Mouse (Mus musculus): ENCODE results near the gene Polr2f. TPM values are rescaled to one million over a fixed set of nuclear protein-coding genes. Genes with fewer than 3 reads are reported as not detected.
A peak's percentile ranks its signal among the peaks of the same experiment; 100 is the strongest.

Gene Polr2f
- polyA plus RNA-seq, 1 experiment from 2014 or later: 336 TPM

- Histone ChIP-seq H3K4me1 (replicated peaks; ENCODE audit: control insufficient read depth, insufficient read depth, low read length) (no peaks in the 10 kb centered on the region), H3K27me3 (ENCODE audit: control insufficient read depth, insufficient read depth, low read length) (no peaks in the 10 kb centered on the region), H3K4me2 (replicated peaks; ENCODE audit: low read depth, low read length) (no peak overlapping the region), H3K9ac (ENCODE audit: low read depth, low read length) (no peak overlapping the region), H3K9me3 (ENCODE audit: control insufficient read depth, low read length) (no peaks in the 10 kb centered on the region), H3K27ac (ENCODE audit: low read depth, low read length) (no peak overlapping the region), H3K36me3 (ENCODE audit: control insufficient read depth, insufficient read depth, low read length) (peaks cover 4% of the 10 kb centered on the region; the same call in 1 of the 2 replicates), H3K4me3 (ENCODE audit: low read depth, low read length) (no peak overlapping the region)
- ATAC-seq (ENCODE audit: low FRiP score) (no peak), DNase-seq (ENCODE audit: low spot score) (no peak)
- 84% methylated on average over 10 of the region's 10 CpGs for WGBS
These were observed 16.4 kb upstream of the Polr2f start for GRCm38 (mm10) chr15:79124331-79124875.

GRCm38 (mm10) chr15:79126217-79126932, 14.4 kb upstream of the Polr2f start:
- no peak for ATAC-seq (ENCODE audit: low FRiP score)
- H3K36me3 ChIP-seq (ENCODE audit: control insufficient read depth, insufficient read depth, low read length): peaks cover 4% of the 10 kb centered on the region; the same call in 1 of the 2 replicates

GRCm38 (mm10) chr15:79127101-79127500, 13.7 kb upstream of the Polr2f start:
- no peaks in the 10 kb centered on the region for H3K27me3 ChIP-seq (ENCODE audit: control insufficient read depth, insufficient read depth, low read length)
- ATAC-seq (ENCODE audit: low FRiP score) (no peak), DNase-seq (ENCODE audit: low spot score) (no peak)
- WGBS: 95% methylated on average over 12 of the region's 12 CpGs
- no peak overlapping the region for H3K4me2 ChIP-seq (replicated peaks; ENCODE audit: low read depth, low read length)
- no peaks in the 10 kb centered on the region for H3K9me3 ChIP-seq (ENCODE audit: control insufficient read depth, low read length)
- H3K4me1 ChIP-seq (replicated peaks; ENCODE audit: control insufficient read depth, insufficient read depth, low read length): no peaks in the 10 kb centered on the region
- H3K27ac ChIP-seq (ENCODE audit: low read depth, low read length): no peak overlapping the region
- H3K9ac ChIP-seq (ENCODE audit: low read depth, low read length): no peak overlapping the region
- peaks cover 4% of the 10 kb centered on the region; the same call in 1 of the 2 replicates for H3K36me3 ChIP-seq (ENCODE audit: control insufficient read depth, insufficient read depth, low read length)
- H3K4me3 ChIP-seq (ENCODE audit: low read depth, low read length): no peak overlapping the region

More at GRCm38 (mm10) chr15:79126217-79126932, 14.4 kb upstream of the Polr2f start:
- Histone ChIP-seq H3K27ac (ENCODE audit: low read depth, low read length) (no peak overlapping the region), H3K27me3 (ENCODE audit: control insufficient read depth, insufficient read depth, low read length) (no peaks in the 10 kb centered on the region), H3K4me3 (ENCODE audit: low read depth, low read length) (no peak overlapping the region), H3K4me2 (replicated peaks; ENCODE audit: low read depth, low read length) (no peak overlapping the region), H3K4me1 (replicated peaks; ENCODE audit: control insufficient read depth, insufficient read depth, low read length) (no peaks in the 10 kb centered on the region), H3K9ac (ENCODE audit: low read depth, low read length) (no peak overlapping the region), H3K9me3 (ENCODE audit: control insufficient read depth, low read length) (no peaks in the 10 kb centered on the region)
- DNase-seq (ENCODE audit: low spot score): peak; percentile 68
- WGBS: 87% methylated on average over 13 of the region's 13 CpGs

GRCm38 (mm10) chr15:79128208-79128607, 12.6 kb upstream of the Polr2f start:
- no peak overlapping the region for H3K4me3 ChIP-seq (ENCODE audit: low read depth, low read length)
- 96% methylated on average over 5 of the region's 5 CpGs for WGBS
- no peak overlapping the region for H3K27ac ChIP-seq (ENCODE audit: low read depth, low read length)
- peaks cover 5% of the 10 kb centered on the region for H3K36me3 ChIP-seq (ENCODE audit: control insufficient read depth, insufficient read depth, low read length)
- no peak overlapping the region for H3K9ac ChIP-seq (ENCODE audit: low read depth, low read length)
- no peaks in the 10 kb centered on the region for H3K27me3 ChIP-seq (ENCODE audit: control insufficient read depth, insufficient read depth, low read length)
- H3K4me1 ChIP-seq (replicated peaks; ENCODE audit: control insufficient read depth, insufficient read depth, low read length): no peaks in the 10 kb centered on the region
- ATAC-seq (ENCODE audit: low FRiP score): no peak
- no peaks in the 10 kb centered on the region for H3K9me3 ChIP-seq (ENCODE audit: control insufficient read depth, low read length)
- no peak overlapping the region for H3K4me2 ChIP-seq (replicated peaks; ENCODE audit: low read depth, low read length)
- no peak for DNase-seq (ENCODE audit: low spot score)

GRCm38 (mm10) chr15:79129311-79129710, 11.5 kb upstream of the Polr2f start:
- Histone ChIP-seq H3K4me3 (ENCODE audit: low read depth, low read length) (no peak overlapping the region), H3K27me3 (ENCODE audit: control insufficient read depth, insufficient read depth, low read length) (no peaks in the 10 kb centered on the region), H3K36me3 (ENCODE audit: control insufficient read depth, insufficient read depth, low read length) (peaks cover 10% of the 10 kb centered on the region), H3K4me1 (replicated peaks; ENCODE audit: control insufficient read depth, insufficient read depth, low read length) (no peaks in the 10 kb centered on the region), H3K4me2 (replicated peaks; ENCODE audit: low read depth, low read length) (no peak overlapping the region), H3K27ac (ENCODE audit: low read depth, low read length) (no peak overlapping the region), H3K9ac (ENCODE audit: low read depth, low read length) (no peak overlapping the region), H3K9me3 (ENCODE audit: control insufficient read depth, low read length) (no peaks in the 10 kb centered on the region)
- no peak for ATAC-seq (ENCODE audit: low FRiP score)
- 84% methylated on average over 7 of the region's 7 CpGs for WGBS
- no peak for DNase-seq (ENCODE audit: low spot score)

- no peak overlapping the region for H3K9ac ChIP-seq (ENCODE audit: low read depth, low read length)
- H3K9me3 ChIP-seq (ENCODE audit: control insufficient read depth, low read length): no peaks in the 10 kb centered on the region
- DNase-seq (ENCODE audit: low spot score) (no peak), ATAC-seq (ENCODE audit: low FRiP score) (no peak)
- H3K27me3 ChIP-seq (ENCODE audit: control insufficient read depth, insufficient read depth, low read length): no peaks in the 10 kb centered on the region
- peaks cover 10% of the 10 kb centered on the region for H3K36me3 ChIP-seq (ENCODE audit: control insufficient read depth, insufficient read depth, low read length)
- no peak overlapping the region for H3K4me2 ChIP-seq (replicated peaks; ENCODE audit: low read depth, low read length)
- no peaks in the 10 kb centered on the region for H3K4me1 ChIP-seq (replicated peaks; ENCODE audit: control insufficient read depth, insufficient read depth, low read length)
- 85% methylated on average over 10 of the region's 10 CpGs for WGBS
- no peak overlapping the region for H3K27ac ChIP-seq (ENCODE audit: low read depth, low read length)
- H3K4me3 ChIP-seq (ENCODE audit: low read depth, low read length): no peak overlapping the region
These were observed 10.0 kb upstream of the Polr2f start for GRCm38 (mm10) chr15:79130782-79131181.

GRCm38 (mm10) chr15:79131442-79131841, 9.4 kb upstream of the Polr2f start:
- H3K27me3 ChIP-seq (ENCODE audit: control insufficient read depth, insufficient read depth, low read length): no peaks in the 10 kb centered on the region
- H3K9me3 ChIP-seq (ENCODE audit: control insufficient read depth, low read length): no peaks in the 10 kb centered on the region
- no peaks in the 10 kb centered on the region for H3K4me1 ChIP-seq (replicated peaks; ENCODE audit: control insufficient read depth, insufficient read depth, low read length)
- no peak overlapping the region for H3K9ac ChIP-seq (ENCODE audit: low read depth, low read length)
- no peak overlapping the region for H3K4me3 ChIP-seq (ENCODE audit: low read depth, low read length)
- WGBS: 68% methylated on average over 7 of the region's 7 CpGs
- H3K27ac ChIP-seq (ENCODE audit: low read depth, low read length): no peak overlapping the region
- no peak for DNase-seq (ENCODE audit: low spot score)
- peaks cover 10% of the 10 kb centered on the region for H3K36me3 ChIP-seq (ENCODE audit: control insufficient read depth, insufficient read depth, low read length)
- H3K4me2 ChIP-seq (replicated peaks; ENCODE audit: low read depth, low read length): no peak overlapping the region
- no peak for ATAC-seq (ENCODE audit: low FRiP score)

- no peak for DNase-seq (ENCODE audit: low spot score)
- Histone ChIP-seq H3K4me2 (replicated peaks; ENCODE audit: low read depth, low read length) (no peak overlapping the region), H3K4me1 (replicated peaks; ENCODE audit: control insufficient read depth, insufficient read depth, low read length) (no peaks in the 10 kb centered on the region), H3K9me3 (ENCODE audit: control insufficient read depth, low read length) (no peaks in the 10 kb centered on the region), H3K4me3 (ENCODE audit: low read depth, low read length) (no peak overlapping the region), H3K27me3 (ENCODE audit: control insufficient read depth, insufficient read depth, low read length) (no peaks in the 10 kb centered on the region), H3K36me3 (ENCODE audit: control insufficient read depth, insufficient read depth, low read length) (peaks cover 5% of the 10 kb centered on the region; the same call in 1 of the 2 replicates), H3K9ac (ENCODE audit: low read depth, low read length) (no peak overlapping the region), H3K27ac (ENCODE audit: low read depth, low read length) (no peak overlapping the region)
- no peak for ATAC-seq (ENCODE audit: low FRiP score)
- WGBS: 86% methylated on average over 6 of the region's 6 CpGs
These were observed 7.6 kb upstream of the Polr2f start for GRCm38 (mm10) chr15:79133191-79133661.

Data from hindbrain, embryonic 11.5 days (tissue).